Mouse (Mus musculus) embryonic stem cell, embryonic (primary cell): ENCODE data around the gene Cyp1a2.

ENCODE experiments used
- CTCF ChIA-PET, 4 experiments: fragments of 300-600 bp in 2 of 4; fragments of 350-600 bp in 2 of 4; sonication (Branson Sonifier 250); formaldehyde crosslinking; loops; one replicate each; lab custom pipeline; 2022; ENCODE audit warnings: inconsistent platforms in 2 of 4; lab: Charles Lee
- POLR2A ChIA-PET, 4 experiments: fragments of 300-600 bp in 2 of 4; fragments of 350-600 bp in 2 of 4; sonication (Branson Sonifier 250); formaldehyde crosslinking; loops; one replicate each; lab custom pipeline; 2022; ENCODE audit warnings: antibody characterized with exemption in 4 of 4, inconsistent platforms in 1 of 4; lab: Charles Lee

The Cyp1a2 gene

GRCm38 (mm10) chr9:57660501-57660900 lies 23.0 kb downstream of the Cyp1a2 start:
- ChIA-PET CTCF (interaction anchor here (0.5 to 4.4 kb wide), 19 partner anchors 9 to 544 kb away, joined by 3 to 46 read pairs (median 5); partner anchors contain the start of genes Islr (in 1 of the 4) and Islr2 (in 1 of the 4)), POLR2A (interaction anchor here in 3 of 4 experiments (0.6 to 2.0 kb wide), 8 partner anchors 48 to 589 kb away, joined by 3 to 9 read pairs (median 4); partner anchors contain the start of genes Edc3 (in 1 of the 3) and Sin3a (in 1 of the 3))

- POLR2A ChIA-PET, result interaction anchor here in 3 of 4 experiments (0.5 to 2.0 kb wide), 9 partner anchors 27 to 829 kb away, joined by 3 to 9 read pairs (median 3); partner anchors contain the start of genes Edc3 (in 1 of the 3) and Sin3a (in 1 of the 3)
- CTCF ChIA-PET, result interaction anchor here (0.6 to 5.4 kb wide), 36 partner anchors 8 to 769 kb away, joined by 3 to 46 read pairs (median 5); no protein-coding TSS in a partner anchor
Measured at GRCm38 (mm10) chr9:57659774-57660173, 23.7 kb downstream of the Cyp1a2 start.

- ChIA-PET POLR2A (interaction anchor here in 1 of 4 experiments (1.4 to 2.0 kb wide), 2 partner anchors 86 to 404 kb away, joined by 3 to 9 read pairs; no protein-coding TSS in a partner anchor), CTCF (interaction anchor here (0.6 to 5.4 kb wide), 38 partner anchors 8 to 768 kb away, joined by 3 to 46 read pairs (median 4); partner anchors contain the start of genes 1700017B05Rik (in 1 of the 4), Islr (in 1 of the 4), Islr2 (in 1 of the 4) and Mpi (in 1 of the 4))
Measured at GRCm38 (mm10) chr9:57658970-57659369, 24.5 kb downstream of the Cyp1a2 start.

- ChIA-PET POLR2A (interaction anchor here in 2 of 4 experiments (0.6 to 1.0 kb wide), 2 partner anchors 10 to 382 kb away, joined by 3 read pairs; no protein-coding TSS in a partner anchor), CTCF (interaction anchor here (0.5 to 5.4 kb wide), 17 partner anchors 12 to 585 kb away, joined by 3 to 46 read pairs (median 3); no protein-coding TSS in a partner anchor)
Measured at GRCm38 (mm10) chr9:57657843-57658242, 25.7 kb downstream of the Cyp1a2 start.

- CTCF ChIA-PET, result interaction anchor here in 3 of 4 experiments (0.7 to 5.4 kb wide), 12 partner anchors 10 to 526 kb away, joined by 3 to 46 read pairs (median 4); partner anchors contain the start of gene Rpp25 (in 1 of the 3)
- POLR2A ChIA-PET, result interaction anchor here in 2 of 4 experiments (0.9 to 3.5 kb wide), 6 partner anchors 15 to 153 kb away, joined by 3 to 11 read pairs (median 4); partner anchors contain the start of gene Rpp25 (in 1 of the 2)
Measured at GRCm38 (mm10) chr9:57656631-57657350, 26.7 kb downstream of the Cyp1a2 start.

GRCm38 (mm10) chr9:57655749-57656148 lies 27.8 kb downstream of the Cyp1a2 start:
- CTCF ChIA-PET, result interaction anchor here (0.5 to 5.4 kb wide), 32 partner anchors 8 to 727 kb away, joined by 3 to 38 read pairs (median 3); partner anchors contain the start of genes Edc3 (in 2 of the 4), Man2c1 (in 1 of the 4), Rpp25 (in 1 of the 4) and Snx33 (in 1 of the 4)
- POLR2A ChIA-PET, result interaction anchor here (0.6 to 3.5 kb wide), 16 partner anchors 10 to 353 kb away, joined by 3 to 11 read pairs (median 4); partner anchors contain the start of genes Rpp25 (in 2 of the 4) and Ulk3 (in 2 of the 4)

GRCm38 (mm10) chr9:57654966-57655365 lies 28.5 kb downstream of the Cyp1a2 start:
- CTCF ChIA-PET, result interaction anchor here (0.6 to 5.4 kb wide), 15 partner anchors 8 to 471 kb away, joined by 3 to 38 read pairs (median 8); no protein-coding TSS in a partner anchor

GRCm38 (mm10) chr9:57653283-57653682 lies 30.2 kb downstream of the Cyp1a2 start, which contains the start of gene Csk:
Csk (minus strand) TSS chr9:57653631.
- CTCF ChIA-PET, result interaction anchor here (0.6 to 4.0 kb wide), 42 partner anchors 7 to 762 kb away, joined by 3 to 38 read pairs (median 5); partner anchors contain the start of genes Cox5a (in 1 of the 4) and Scamp5 (in 1 of the 4)
- POLR2A ChIA-PET, result interaction anchor here (0.6 to 3.5 kb wide), 53 partner anchors 8 to 716 kb away, joined by 3 to 14 read pairs (median 4); partner anchors contain the start of genes Rpp25 (in 2 of the 4), Arid3b (in 1 of the 4), Cox5a (in 1 of the 4) and Edc3 (in 1 of the 4)

More at GRCm38 (mm10) chr9:57654966-57655365, 28.5 kb downstream of the Cyp1a2 start:
- POLR2A ChIA-PET, result interaction anchor here in 2 of 4 experiments (1.0 to 3.5 kb wide), 13 partner anchors 9 to 195 kb away, joined by 3 to 12 read pairs (median 4); partner anchors contain the start of genes Rpp25 (in 2 of the 2), Cox5a (in 1 of the 2) and Edc3 (in 1 of the 2)

- CTCF ChIA-PET, result interaction anchor here (0.6 to 4.0 kb wide), 36 partner anchors 7 to 761 kb away, joined by 3 to 38 read pairs (median 5); partner anchors contain the start of genes Cox5a (in 1 of the 4) and Scamp5 (in 1 of the 4)
Measured at GRCm38 (mm10) chr9:57652855-57653254, 30.6 kb downstream of the Cyp1a2 start.

GRCm38 (mm10) chr9:57652351-57652750 lies 31.2 kb downstream of the Cyp1a2 start:
- POLR2A ChIA-PET, result interaction anchor here in 2 of 4 experiments (1.1 to 2.9 kb wide), 9 partner anchors 15 to 701 kb away, joined by 3 to 12 read pairs (median 5); partner anchors contain the start of genes Ppcdc (in 1 of the 2), Snupn (in 1 of the 2) and Ubl7 (in 1 of the 2)

More at GRCm38 (mm10) chr9:57652855-57653254, 30.6 kb downstream of the Cyp1a2 start:
- POLR2A ChIA-PET, result interaction anchor here (0.6 to 2.9 kb wide), 41 partner anchors 9 to 716 kb away, joined by 3 to 14 read pairs (median 4); partner anchors contain the start of genes Rpp25 (in 2 of the 4), Arid3b (in 1 of the 4), Cox5a (in 1 of the 4) and Edc3 (in 1 of the 4)

GRCm38 (mm10) chr9:57650786-57651311 lies 32.7 kb downstream of the Cyp1a2 start:
- ChIA-PET POLR2A (interaction anchor here in 2 of 4 experiments (0.5 to 1.4 kb wide), 4 partner anchors 12 to 147 kb away, joined by 3 to 6 read pairs (median 3); partner anchors contain the start of genes Cox5a (in 1 of the 2) and Rpp25 (in 1 of the 2)), CTCF (interaction anchor here in 3 of 4 experiments (0.5 to 2.4 kb wide), 7 partner anchors 10 to 128 kb away, joined by 3 to 6 read pairs (median 4); no protein-coding TSS in a partner anchor)

More at GRCm38 (mm10) chr9:57652351-57652750, 31.2 kb downstream of the Cyp1a2 start:
- CTCF ChIA-PET, result interaction anchor here in 3 of 4 experiments (0.7 to 4.0 kb wide), 12 partner anchors 19 to 346 kb away, joined by 3 to 38 read pairs (median 6); partner anchors contain the start of gene Cox5a (in 1 of the 3)

GRCm38 (mm10) chr9:57650130-57650785 lies 33.2 kb downstream of the Cyp1a2 start:
- POLR2A ChIA-PET, result interaction anchor here in 2 of 4 experiments (0.5 to 1.4 kb wide), 7 partner anchors 13 to 182 kb away, joined by 3 to 6 read pairs (median 3); partner anchors contain the start of genes Cox5a (in 1 of the 2) and Rpp25 (in 1 of the 2)
- CTCF ChIA-PET, result interaction anchor here in 2 of 4 experiments (0.6 to 2.4 kb wide), 5 partner anchors 10 to 134 kb away, joined by 3 to 6 read pairs (median 4); no protein-coding TSS in a partner anchor

- ChIA-PET CTCF (interaction anchor here (0.6 to 2.5 kb wide), 8 partner anchors 8 to 1426 kb away, joined by 3 to 17 read pairs (median 4); partner anchors contain the start of gene Neil1 (in 1 of the 4)), POLR2A (interaction anchor here in 3 of 4 experiments (0.6 to 2.3 kb wide), 5 partner anchors 8 to 608 kb away, joined by 3 to 7 read pairs (median 3); no protein-coding TSS in a partner anchor)
Measured at GRCm38 (mm10) chr9:57647286-57648108, 36.0 kb downstream of the Cyp1a2 start.

GRCm38 (mm10) chr9:57646551-57647103 lies 36.9 kb downstream of the Cyp1a2 start:
- CTCF ChIA-PET, result interaction anchor here (0.6 to 2.5 kb wide), 9 partner anchors 8 to 354 kb away, joined by 3 to 17 read pairs (median 4); partner anchors contain the start of gene Csk (in 1 of the 4)
- POLR2A ChIA-PET, result interaction anchor here (0.6 to 2.3 kb wide), 9 partner anchors 9 to 903 kb away, joined by 3 to 7 read pairs (median 3); partner anchors contain the start of gene Ulk3 (in 1 of the 4)
